Comparison of ENCODE assay signal across 23 mouse cellular contexts in the genomic region with DNA sequence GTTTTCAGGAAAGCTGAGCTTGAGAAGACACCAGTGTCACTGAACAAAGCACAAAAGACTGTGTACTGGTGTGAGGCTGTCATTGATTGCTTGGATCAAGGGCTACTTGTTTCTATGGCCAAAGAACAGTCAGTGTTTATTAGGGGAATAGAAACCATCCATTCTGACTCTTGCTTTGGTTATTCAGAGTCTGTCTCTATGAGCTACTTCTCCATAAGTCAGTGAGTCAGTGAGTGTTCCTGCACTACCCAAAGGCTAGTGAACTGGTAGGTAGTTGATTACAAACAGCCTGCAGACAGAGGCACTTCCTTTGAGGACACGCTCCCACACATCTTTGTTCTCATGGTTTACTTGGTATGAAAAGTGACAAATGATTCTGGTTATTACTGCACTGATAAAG.
DNase-seq lines count a peak whose midpoint lies in the region; ATAC-seq and TF ChIP-seq lines count a peak whose summit lies in the region.
"Had no signal": no experiment of that assay in that cellular context is flagged by ENCODE, and none has a peak within 500 bp of the region (broad histone marks: within the 10 kb centered on the region; RNA-seq: fewer than 3 reads in every experiment).

No protein-coding gene starts in this region.

- WGBS in forebrain, postnatal 0 days = 80% methylated on average over 1 of the region's 1 CpGs
- WGBS in forebrain, embryonic 13.5 days = 88% methylated on average over 1 of the region's 1 CpGs
- WGBS in liver, postnatal 0 days (ENCODE audit: insufficient replicate concordance) = 84% methylated on average over 1 of the region's 1 CpGs

- H3K9ac ChIP-seq in forebrain, postnatal 0 days = no peak overlapping the region
- H3K9ac ChIP-seq in forebrain, embryonic 13.5 days = no peak overlapping the region
- H3K9ac ChIP-seq in liver, postnatal 0 days (replicated peaks) = no peak overlapping the region
- H3K9ac ChIP-seq: embryonic facial prominence, embryonic 12.5 days; forebrain, embryonic 12.5 days; heart, embryonic 15.5 days; hindbrain, embryonic 15.5 days had no signal

- no peaks in the 10 kb centered on the region for H3K4me1 ChIP-seq in forebrain, postnatal 0 days (ENCODE audit: insufficient read depth)
- H3K4me1 ChIP-seq in forebrain, embryonic 13.5 days = no peaks in the 10 kb centered on the region
- peaks cover 6% of the 10 kb centered on the region for H3K4me1 ChIP-seq in bone marrow macrophage, adult 2 months (ENCODE audit: control insufficient read depth, insufficient read depth, low read length)
- no peaks in the 10 kb centered on the region for H3K4me1 ChIP-seq in liver, postnatal 0 days (ENCODE audit: insufficient read depth)
- H3K4me1 ChIP-seq: embryonic facial prominence, embryonic 12.5 days; forebrain, embryonic 12.5 days; heart, embryonic 15.5 days; hindbrain, embryonic 15.5 days had no signal

- no peak for TF ChIP-seq POLR2A in bone marrow macrophage, adult 2 months (IDR thresholded peaks at IDR 0.05; ENCODE audit: borderline replicate concordance, low read depth, low read length)

- H3K36me3 ChIP-seq in forebrain, postnatal 0 days (ENCODE audit: insufficient read depth) = no peaks in the 10 kb centered on the region
- no peaks in the 10 kb centered on the region for H3K36me3 ChIP-seq in forebrain, embryonic 13.5 days (ENCODE audit: poor library complexity, severe bottlenecking)
- no peaks in the 10 kb centered on the region for H3K36me3 ChIP-seq in liver, postnatal 0 days (replicated peaks; ENCODE audit: insufficient read depth, low read length)
- H3K36me3 ChIP-seq: embryonic facial prominence, embryonic 12.5 days; forebrain, embryonic 12.5 days; heart, embryonic 15.5 days; hindbrain, embryonic 15.5 days had no signal

- no peaks in the 10 kb centered on the region for H3K27me3 ChIP-seq in forebrain, postnatal 0 days (ENCODE audit: insufficient read depth, low read length)
- no peaks in the 10 kb centered on the region for H3K27me3 ChIP-seq in forebrain, embryonic 13.5 days
- no peaks in the 10 kb centered on the region for H3K27me3 ChIP-seq in liver, postnatal 0 days (ENCODE audit: insufficient read depth, low read length)
- H3K27me3 ChIP-seq: CH12.LX; embryonic facial prominence, embryonic 12.5 days; forebrain, embryonic 12.5 days; heart, embryonic 15.5 days; hindbrain, embryonic 15.5 days had no signal

- peak; percentile 34; the same call in 1 of the 2 replicates for ATAC-seq in forebrain, postnatal 0 days
- ATAC-seq in forebrain, embryonic 13.5 days = no peak
- ATAC-seq in megakaryocyte, adult 5-6 weeks (ENCODE audit: poor library complexity, severe bottlenecking) = peak; percentile 80
- no peak for ATAC-seq in liver, postnatal 0 days
- ATAC-seq: activated CD4-positive, CD25-positive, alpha-beta regulatory T cell, adult 4 months; Patski had no signal

- no peak overlapping the region for H3K27ac ChIP-seq in forebrain, postnatal 0 days (ENCODE audit: low read depth, low read length)
- H3K27ac ChIP-seq in forebrain, embryonic 13.5 days = no peak overlapping the region
- H3K27ac ChIP-seq in bone marrow macrophage, adult 2 months (ENCODE audit: insufficient read depth, low read depth, low read length) = peak overlapping the region; percentile 38
- H3K27ac ChIP-seq in liver, postnatal 0 days (ENCODE audit: low read depth) = no peak overlapping the region
- H3K27ac ChIP-seq: embryonic facial prominence, embryonic 12.5 days; forebrain, embryonic 12.5 days; heart, adult 2 months; heart, embryonic 15.5 days; hindbrain, embryonic 15.5 days had no signal

- no peaks in the 10 kb centered on the region for H3K9me3 ChIP-seq in forebrain, postnatal 0 days (ENCODE audit: low read length)
- H3K9me3 ChIP-seq in forebrain, embryonic 13.5 days (replicated peaks) = no peaks in the 10 kb centered on the region
- H3K9me3 ChIP-seq in liver, postnatal 0 days (ENCODE audit: low read length) = no peaks in the 10 kb centered on the region
- H3K9me3 ChIP-seq: embryonic facial prominence, embryonic 12.5 days; forebrain, embryonic 12.5 days; heart, embryonic 15.5 days; hindbrain, embryonic 15.5 days had no signal

- no peak for DNase-seq in forebrain, postnatal 0 days
- DNase-seq in layer of hippocampus, adult 9-11 months = peak; percentile 11
- DNase-seq in layer of hippocampus, adult 18-20 months (ENCODE audit: low spot score in 2 of 2) = no peak
- no peak for DNase-seq in liver, postnatal 0 days
- DNase-seq in spleen, postnatal 4 days (ENCODE audit: low spot score in 2 of 2) = no peak
- DNase-seq: adrenal gland, postnatal 14 days; cerebellum, adult 11-12 months; cerebellum, adult 9-10 months; cerebellum, postnatal 25 days; gastrocnemius, postnatal 10 days; heart, adult 2 months; heart, postnatal 14 days had no signal

- no peak overlapping the region for H3K4me3 ChIP-seq in forebrain, postnatal 0 days (ENCODE audit: low read depth, low read length)
- H3K4me3 ChIP-seq in forebrain, embryonic 13.5 days = no peak overlapping the region
- no peak overlapping the region for H3K4me3 ChIP-seq in bone marrow macrophage, adult 2 months (ENCODE audit: insufficient read depth, low read length)
- H3K4me3 ChIP-seq in liver, postnatal 0 days (ENCODE audit: low read depth, low read length) = no peak overlapping the region
- H3K4me3 ChIP-seq: embryonic facial prominence, embryonic 12.5 days; forebrain, embryonic 12.5 days; heart, adult 2 months; heart, embryonic 15.5 days; hindbrain, embryonic 15.5 days had no signal

- H3K4me2 ChIP-seq in forebrain, postnatal 0 days (ENCODE audit: low read depth) = no peak overlapping the region
- no peak overlapping the region for H3K4me2 ChIP-seq in forebrain, embryonic 13.5 days
- no peak overlapping the region for H3K4me2 ChIP-seq in liver, postnatal 0 days (ENCODE audit: low read depth, low read length)
- H3K4me2 ChIP-seq: embryonic facial prominence, embryonic 12.5 days; forebrain, embryonic 12.5 days; heart, embryonic 11.5 days; heart, embryonic 15.5 days; hindbrain, embryonic 15.5 days had no signal

- TF ChIP-seq EP300 in liver, postnatal 0 days (IDR thresholded peaks at IDR 0.05; ENCODE audit: low read depth) = no peak

- TF ChIP-seq CTCF in forebrain, postnatal 0 days (IDR thresholded peaks at IDR 0.05; ENCODE audit: low read depth) = no peak
- no peak for TF ChIP-seq CTCF in bone marrow macrophage, adult 2 months (IDR thresholded peaks at IDR 0.05; ENCODE audit: low read depth, low read length)
- no peak for TF ChIP-seq CTCF in liver, postnatal 0 days (IDR thresholded peaks at IDR 0.05; ENCODE audit: low read depth)

Comparison
In these comparisons a context has a peak if more than half of its experiments do, and no peak if none do; other contexts are left out.
1. ATAC-seq: peak in forebrain, postnatal 0 days (single experiment) and megakaryocyte, adult 5-6 weeks (single experiment); none in forebrain, embryonic 13.5 days (single experiment) and liver, postnatal 0 days (single experiment).